Mouse (Mus musculus) brain, adult 10 weeks (tissue): ENCODE measurements around the gene Tln1. TPM values are rescaled to one million over a fixed set of nuclear protein-coding genes. Genes with fewer than 3 reads are reported as not detected.

Experiments used
- polyA plus RNA-seq: library from polyadenylated mRNA; stranded (reverse); fragments of 350-450 nt; fragmentation: Illumina TruSeq; extraction: RNeasy Lipid Tissue Mini Kit (QIAGEN cat#74804); gene quantifications from one replicate; pipeline ENCODE4 v1.2.3, GENCODE M21; 2015; ENCODE audit warnings: low read depth, low replicate concordance

Gene Tln1
- polyA plus RNA-seq = 40.4 TPM

DNA sequence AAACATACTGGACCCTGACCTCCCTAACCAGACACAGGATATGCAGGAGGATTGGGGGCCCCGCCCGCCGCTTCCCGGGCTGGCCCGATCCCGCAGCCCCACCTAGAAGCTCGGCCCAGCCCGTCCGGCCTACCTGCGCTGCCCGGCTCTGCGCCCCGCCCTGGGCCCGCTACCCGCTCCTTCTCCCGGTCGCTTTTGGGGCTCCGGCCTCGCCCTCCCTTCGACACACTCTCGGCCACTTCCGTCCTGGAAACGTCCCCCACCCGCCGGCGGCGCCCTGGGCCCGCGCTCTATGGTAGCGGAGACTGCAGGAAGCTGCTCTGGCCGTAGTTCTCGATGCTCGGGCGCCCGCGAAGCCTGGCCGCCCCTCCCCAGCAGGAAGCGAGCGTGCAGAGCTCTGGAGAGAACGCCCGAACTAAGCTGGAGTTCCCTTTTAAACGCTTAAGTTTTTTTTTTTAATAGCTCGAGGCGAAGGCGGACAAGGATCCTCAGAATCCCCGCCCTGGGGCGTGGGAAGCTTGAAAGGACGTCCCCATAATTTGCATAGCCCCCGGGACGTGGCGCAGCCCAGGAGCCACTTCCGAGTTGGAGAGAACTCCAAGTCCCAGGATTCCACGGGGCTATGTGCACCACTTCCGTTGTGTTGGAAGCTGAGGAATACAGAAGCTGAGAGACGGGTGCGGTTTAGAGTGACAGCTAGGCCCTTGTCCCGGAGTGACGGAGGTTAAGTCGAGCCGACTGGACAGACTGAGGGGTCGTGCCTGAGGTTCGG is at the start of gene Tln1, which contains the start of gene Creb3:
TSS of gene Tln1 (minus strand) at position 695 of the 772 bp plus-strand sequence.
TSS of gene Creb3 (plus strand) at position 336 of the 772 bp plus-strand sequence.

DNA sequence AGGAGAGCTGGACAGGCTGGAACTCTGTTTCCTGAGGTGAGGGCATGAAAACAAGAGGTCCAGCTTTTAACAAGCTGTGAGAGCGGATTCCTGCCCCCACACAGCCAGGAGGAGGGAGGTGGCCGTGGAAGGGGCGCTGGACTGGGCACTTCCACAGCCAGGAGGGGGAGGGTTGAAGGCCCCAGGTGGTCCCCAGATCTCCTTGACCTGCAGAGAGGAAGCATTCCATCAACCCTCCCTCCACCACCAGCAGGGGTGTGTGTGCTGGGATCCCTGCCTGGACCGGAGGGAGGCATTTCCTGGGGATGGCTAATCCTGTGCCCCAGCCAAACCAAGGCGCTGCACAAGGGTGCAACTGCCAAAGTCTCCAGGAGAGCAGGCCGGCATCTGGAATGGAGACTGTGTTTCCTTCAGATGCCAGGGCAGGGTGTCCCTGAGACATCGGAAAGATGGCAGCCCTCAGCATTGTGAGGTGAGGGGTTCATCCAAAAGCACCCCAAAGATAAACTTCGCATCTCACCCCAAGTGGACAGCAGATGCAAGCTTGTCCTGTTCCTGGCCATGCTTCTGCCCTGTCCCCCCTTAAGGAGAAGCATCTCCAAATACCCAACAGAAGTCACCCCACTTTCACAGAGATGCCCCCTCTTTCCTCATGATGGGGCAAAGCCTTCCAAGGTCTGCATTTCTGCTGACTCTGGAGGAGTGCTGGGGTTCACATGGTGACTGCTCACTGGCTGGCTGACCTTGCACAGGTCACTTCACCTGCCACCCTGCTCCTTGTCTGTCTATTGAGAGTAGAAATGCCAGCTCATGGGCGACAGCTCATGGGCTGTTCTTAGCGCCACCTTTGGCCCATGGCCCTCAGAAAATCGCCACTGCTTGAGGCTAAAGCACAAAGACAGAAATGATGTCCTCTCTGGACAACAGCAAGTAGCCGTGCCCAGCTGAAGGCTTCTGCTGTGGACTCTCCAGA is 22.2 kb upstream of the Tln1 start, which contains the start of gene Msmp:
TSS of gene Msmp (minus strand) at position 51 of the 973 bp plus-strand sequence.

DNA sequence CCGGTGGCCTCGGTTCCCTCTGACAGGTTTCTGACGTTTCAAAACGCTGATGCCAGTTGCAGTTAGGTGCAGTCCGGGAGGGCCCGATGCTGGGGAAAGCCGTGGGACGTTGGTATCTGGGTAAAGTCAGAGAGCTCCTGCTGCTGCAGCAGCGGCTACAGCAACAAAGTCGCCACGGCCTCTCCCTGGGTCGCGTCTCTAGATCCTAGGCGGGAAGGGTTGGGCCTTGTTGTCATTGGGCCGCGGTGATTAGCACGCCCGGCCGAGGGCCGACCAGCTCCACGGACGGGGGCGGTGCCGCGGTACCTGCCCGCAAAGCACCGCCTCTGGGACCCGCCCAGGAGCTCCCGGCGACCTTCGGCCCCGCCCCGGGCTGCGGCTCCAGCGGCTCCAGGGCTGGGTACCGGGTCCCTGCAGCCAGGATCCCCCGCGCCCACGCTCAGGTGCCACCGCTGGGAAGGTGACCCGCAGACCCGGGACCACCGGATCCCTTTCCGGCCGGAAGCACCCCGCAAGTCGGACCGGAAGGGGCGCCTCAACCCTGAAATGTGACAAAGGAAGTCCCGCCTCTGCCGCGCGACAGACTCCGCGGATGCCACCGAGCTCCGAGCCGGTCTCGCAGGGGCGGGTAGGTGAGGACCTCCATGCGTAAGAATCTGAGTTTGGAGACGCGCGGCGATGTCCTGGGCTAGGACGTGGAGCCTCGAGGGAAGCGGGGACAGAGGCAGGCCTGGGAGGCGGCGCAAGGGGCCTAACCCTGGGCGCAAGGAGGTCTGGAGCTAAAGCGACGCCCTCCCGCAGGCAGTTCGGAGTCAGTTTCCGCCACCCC is 16.1 kb upstream of the Tln1 start, which contains the start of the genes Rgp1 and Gba2:
TSS of gene Rgp1 (plus strand) at position 340 of the 829 bp plus-strand sequence.
TSS of gene Gba2 (minus strand) at position 498 of the 829 bp plus-strand sequence.

DNA sequence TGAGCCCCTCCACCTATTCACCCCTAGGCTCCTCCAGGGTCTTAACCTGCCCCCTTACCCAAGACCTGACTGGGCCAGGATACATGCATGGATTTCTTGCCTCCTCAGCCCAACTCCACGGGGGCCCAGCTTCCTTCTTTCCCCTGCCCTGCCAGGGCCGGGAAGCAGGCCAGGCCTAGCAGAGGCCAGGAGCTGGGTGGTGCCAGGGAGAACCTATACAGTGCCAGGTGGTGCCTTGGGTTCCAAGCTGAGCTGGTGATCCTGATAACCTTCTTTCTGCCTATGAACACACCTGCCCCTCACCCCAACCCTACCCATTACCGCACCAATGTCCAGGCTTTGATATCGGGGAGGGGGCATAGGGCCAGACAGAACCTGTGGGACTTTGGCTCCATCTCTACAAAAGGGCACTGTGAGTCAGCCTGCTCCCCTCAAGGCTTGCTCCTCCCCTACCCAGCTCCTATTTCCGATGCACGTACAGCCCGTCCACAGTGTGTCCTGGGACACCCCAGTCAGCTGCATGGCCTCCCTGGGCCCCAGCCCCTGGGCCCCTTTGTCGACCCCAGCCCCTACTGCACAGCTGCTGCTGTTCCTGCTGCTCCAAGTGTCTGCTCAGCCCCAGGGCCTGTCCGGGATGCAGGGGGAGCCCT is 55.8 kb downstream of the Tln1 start, which contains the start of gene Car9:
TSS of gene Car9 (plus strand) at position 431 of the 650 bp plus-strand sequence.

DNA sequence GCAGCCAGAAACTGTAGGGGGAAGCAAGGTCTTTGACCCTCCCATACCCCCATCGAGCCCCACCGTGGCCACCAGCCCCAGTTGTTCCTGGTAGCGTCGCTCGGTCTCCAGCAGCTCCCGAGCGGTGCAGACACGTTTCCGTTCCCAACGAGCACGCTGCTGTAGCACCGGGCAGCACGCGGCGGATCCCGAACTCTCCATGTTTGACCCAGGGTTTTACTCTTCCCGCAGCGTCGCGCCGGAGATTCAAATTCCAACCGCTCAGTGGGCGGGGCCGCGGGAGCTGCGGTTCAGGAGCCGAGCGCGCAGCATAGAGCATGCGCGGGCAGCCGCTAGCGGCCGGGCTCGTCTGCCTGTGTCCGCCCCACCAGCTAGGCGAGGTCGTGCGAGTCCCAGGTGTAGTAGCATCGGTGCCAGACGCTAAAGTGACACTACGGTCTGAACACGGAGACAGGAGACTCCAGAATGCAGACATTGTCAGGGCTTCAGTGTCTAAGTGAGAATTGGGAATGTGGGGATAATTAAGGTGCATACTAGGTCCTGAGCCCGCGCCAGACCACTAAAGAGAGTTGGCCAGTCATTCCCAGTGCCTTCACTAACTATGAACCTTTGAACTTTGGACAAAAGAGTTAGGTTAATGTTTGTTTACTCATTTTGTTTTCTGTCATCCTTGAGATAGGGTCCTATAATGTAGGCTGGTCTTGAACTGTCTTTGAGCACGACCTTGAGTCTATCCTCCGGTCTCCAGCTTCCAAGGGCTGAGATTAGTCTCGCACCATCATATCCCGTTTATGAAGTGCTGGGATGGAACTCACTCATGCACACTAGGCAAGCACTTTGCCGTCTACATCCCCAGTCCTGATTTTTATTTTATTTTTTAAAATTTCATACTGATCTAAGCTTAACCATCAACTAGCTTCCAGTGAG is 62.8 kb downstream of the Tln1 start, which contains the start of gene Arhgef39:
TSS of gene Arhgef39 (minus strand) at position 289 of the 927 bp plus-strand sequence.

DNA sequence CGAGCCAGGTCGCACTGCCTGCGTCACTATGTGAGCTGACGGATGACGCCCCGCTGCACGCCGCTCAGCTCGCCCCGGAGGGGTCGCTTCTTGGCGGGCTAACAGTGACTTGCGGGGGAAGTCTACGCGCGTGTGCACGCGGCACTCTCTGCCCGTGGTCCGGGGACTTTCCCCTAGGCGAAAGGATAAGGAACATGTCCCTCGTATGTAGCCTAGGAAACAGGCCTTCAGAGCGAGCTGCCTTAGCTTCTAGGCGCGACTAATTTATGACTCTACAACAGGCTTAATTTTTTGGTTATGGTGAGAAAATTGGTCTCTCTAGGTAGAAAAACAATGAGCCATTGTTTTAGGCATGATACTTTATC is 69.7 kb downstream of the Tln1 start, which contains the start of gene Ccdc107:
TSS of gene Ccdc107 (plus strand) at position 80 of the 365 bp plus-strand sequence.

DNA sequence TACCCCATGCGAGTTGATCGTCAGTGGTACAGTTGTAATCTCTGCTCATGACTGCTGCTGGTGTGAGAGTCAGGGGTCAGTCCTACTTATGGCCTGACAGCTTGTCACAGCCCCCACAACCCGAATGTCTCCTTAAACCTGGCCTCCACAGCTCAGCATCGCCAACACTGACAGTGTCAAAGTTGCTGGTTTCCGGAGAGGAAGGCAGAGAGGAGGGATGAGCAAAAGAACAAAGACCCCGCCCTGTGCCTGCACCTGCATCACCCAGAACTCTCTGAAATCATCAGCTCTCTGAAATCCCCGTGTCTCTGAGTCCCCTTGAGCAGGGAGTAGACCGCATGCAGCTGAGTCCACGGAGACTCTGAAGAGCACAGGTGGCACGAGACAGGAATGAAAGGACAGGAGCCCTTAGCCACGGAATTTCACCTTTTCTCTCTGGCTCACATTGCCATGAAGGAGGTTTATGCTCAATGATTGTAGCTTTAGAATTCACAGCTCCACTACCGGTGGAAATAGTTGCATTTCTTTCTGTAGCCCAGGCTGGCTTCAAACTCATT is 78.9 kb downstream of the Tln1 start, which contains the start of gene Sit1:
TSS of gene Sit1 (minus strand) at position 200 of the 557 bp plus-strand sequence.

Other genes with a start within 250 kb of the Tln1 start
- 66.1 TPM for gene Rusc2, start 180.7 kb downstream of the Tln1 start, polyA plus RNA-seq
- 3.6 TPM for gene Fam166b, start 133.6 kb downstream of the Tln1 start, polyA plus RNA-seq
- gene Tesk1, start 120.8 kb downstream of the Tln1 start, polyA plus RNA-seq = 60.5 TPM
- 2.9 TPM for gene Cd72, start 108.1 kb downstream of the Tln1 start, polyA plus RNA-seq
- not detected for gene Sit1, start 79.0 kb downstream of the Tln1 start, polyA plus RNA-seq
- gene Ccdc107, start 69.8 kb downstream of the Tln1 start, polyA plus RNA-seq = 58.5 TPM
- gene Arhgef39, start 63.0 kb downstream of the Tln1 start, polyA plus RNA-seq = 1.8 TPM
- gene Car9, start 55.7 kb downstream of the Tln1 start, polyA plus RNA-seq = 1.2 TPM
- gene Tpm2, start 38.9 kb downstream of the Tln1 start, polyA plus RNA-seq = 16.8 TPM
- gene Creb3, start 359 bp downstream of the Tln1 start, polyA plus RNA-seq = 65.5 TPM
- 28.2 TPM for gene Rgp1, start 16.0 kb upstream of the Tln1 start, polyA plus RNA-seq
- gene Gba2, start 16.2 kb upstream of the Tln1 start, polyA plus RNA-seq = 61.8 TPM
- gene Msmp, start 21.8 kb upstream of the Tln1 start, polyA plus RNA-seq = not detected
- gene Npr2, start 69.2 kb upstream of the Tln1 start, polyA plus RNA-seq = 48.5 TPM
- gene Spag8, start 90.9 kb upstream of the Tln1 start, polyA plus RNA-seq = 1.5 TPM
- 69.8 TPM for gene Hint2, start 93.8 kb upstream of the Tln1 start, polyA plus RNA-seq
- gene Tmem8b, start 106.3 kb upstream of the Tln1 start, polyA plus RNA-seq = 40.7 TPM
- 1.6 TPM for gene Fam221b, start 106.5 kb upstream of the Tln1 start, polyA plus RNA-seq
- not detected for gene Olfr70, start 138.1 kb upstream of the Tln1 start, polyA plus RNA-seq
- not detected for gene Olfr71, start 147.6 kb upstream of the Tln1 start, polyA plus RNA-seq
- 2.0 TPM for gene Hrct1, start 164.5 kb upstream of the Tln1 start, polyA plus RNA-seq
- gene Spaar, start 167.3 kb upstream of the Tln1 start, polyA plus RNA-seq = 1.3 TPM
- not detected for gene Olfr159, start 208.3 kb upstream of the Tln1 start, polyA plus RNA-seq